Mouse (Mus musculus) left cerebral cortex, postnatal 36 days (tissue): ENCODE data around the gene Ppp1r37. TPM values are rescaled to one million over a fixed set of nuclear protein-coding genes. Genes with fewer than 3 reads are reported as not detected.

Experiments used
- DNase-seq, 2 experiments: peaks; one replicate each; pipeline ENCODE4 v3.0.0; 2021 to 2022; ENCODE audit warnings: low spot score in 2 of 2, mixed read lengths in 1 of 2
- intact Hi-C: fragments of 180-260 bp; cut with DNase I; formaldehyde crosslinking; loops from one replicate; pipeline ENCODE4 v1.15.1; 2025
- total RNA-seq, 2 experiments: library from RNA; stranded (reverse); gene quantifications; 2 replicates each; pipeline ENCODE4 v1.2.3; 2021

Gene Ppp1r37
- total RNA-seq, 2 experiments from 2014 or later: 135 to 140 TPM

DNA sequence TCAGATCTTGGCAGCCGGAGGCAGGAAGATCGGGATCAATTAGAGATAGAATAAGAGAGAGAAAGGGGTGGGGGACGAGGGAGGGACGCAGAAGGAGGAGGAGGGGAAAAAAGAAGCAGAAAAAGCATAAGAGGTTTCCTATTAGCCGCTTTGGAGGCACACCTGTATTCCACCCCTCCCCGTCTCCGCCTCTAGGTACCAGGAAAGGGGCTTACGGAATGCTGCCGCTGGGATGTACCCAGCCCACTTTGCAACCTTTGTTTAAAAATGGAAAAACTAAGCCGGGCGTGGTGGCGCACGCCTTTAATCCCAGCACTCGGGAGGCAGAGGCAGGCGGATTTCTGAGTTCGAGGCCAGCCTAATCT is 10.9 kb upstream of the Ppp1r37 start:
- DNase-seq: no peak

DNA sequence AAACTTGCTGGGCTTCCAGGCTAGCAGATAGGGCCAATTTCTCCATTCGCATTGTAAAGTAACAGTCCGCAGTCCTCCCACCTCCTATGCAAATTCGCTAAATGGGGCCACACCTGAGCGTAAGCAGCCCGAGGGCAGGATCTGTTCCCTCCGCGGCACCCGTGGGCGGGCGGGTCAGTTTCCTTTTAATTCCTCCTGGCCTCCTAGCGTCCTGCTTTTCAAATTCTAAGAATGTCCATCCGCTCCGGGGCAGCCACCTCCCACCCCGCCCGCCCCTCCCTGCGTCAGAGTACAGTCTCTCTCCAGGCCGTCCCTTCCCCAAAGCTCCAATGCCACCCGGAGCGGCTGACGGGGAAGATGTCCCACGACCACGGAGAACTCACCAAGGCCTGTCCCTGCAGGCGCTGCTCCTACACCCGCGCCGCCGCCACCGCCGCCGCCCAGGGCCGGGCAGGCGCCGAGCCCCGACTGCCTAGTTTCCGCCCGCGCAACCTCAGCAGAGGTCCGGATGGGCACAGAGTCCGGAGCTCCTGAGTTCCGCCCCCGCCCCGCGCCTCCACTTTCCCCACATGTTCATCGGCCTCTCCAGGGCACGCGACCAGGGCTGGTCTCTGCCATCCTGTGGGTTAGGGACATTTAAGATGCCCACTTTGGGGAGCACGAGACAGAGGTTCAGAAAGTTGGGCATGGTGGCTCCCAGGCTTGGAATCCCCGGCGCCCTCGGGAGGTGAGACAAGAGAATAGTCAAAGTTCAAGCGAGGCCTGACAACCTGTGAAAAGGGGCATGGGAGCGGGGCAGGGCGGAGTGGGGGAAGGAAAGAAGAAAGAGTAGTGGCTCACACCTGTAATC is 10.3 kb upstream of the Ppp1r37 start:
- DNase-seq: peak; percentile 77 to 78
- intact Hi-C loops: no loop called here

More for the DNA sequence above, 10.9 kb upstream of the Ppp1r37 start:
- intact Hi-C loops: no loop called here

DNA sequence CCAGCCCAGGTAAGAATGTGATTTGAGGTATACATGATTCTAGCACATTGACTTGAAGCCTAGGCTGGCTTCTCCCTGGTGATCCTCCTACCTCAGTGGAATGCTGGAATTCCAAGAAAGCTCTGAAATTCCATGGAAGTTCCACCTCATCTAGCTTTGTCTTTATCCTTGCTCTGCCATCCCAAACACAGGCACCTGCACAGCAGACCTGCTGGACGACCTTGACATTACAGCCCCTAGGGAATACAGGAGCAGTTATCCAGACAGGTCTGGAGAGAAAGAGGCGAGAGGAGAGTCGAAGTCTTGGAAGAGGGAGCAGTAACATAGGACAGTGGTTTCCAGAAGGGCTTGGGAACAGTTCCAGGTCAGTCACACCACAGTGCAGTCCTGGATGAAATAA is 6.8 kb upstream of the Ppp1r37 start:
- no peak for DNase-seq

DNA sequence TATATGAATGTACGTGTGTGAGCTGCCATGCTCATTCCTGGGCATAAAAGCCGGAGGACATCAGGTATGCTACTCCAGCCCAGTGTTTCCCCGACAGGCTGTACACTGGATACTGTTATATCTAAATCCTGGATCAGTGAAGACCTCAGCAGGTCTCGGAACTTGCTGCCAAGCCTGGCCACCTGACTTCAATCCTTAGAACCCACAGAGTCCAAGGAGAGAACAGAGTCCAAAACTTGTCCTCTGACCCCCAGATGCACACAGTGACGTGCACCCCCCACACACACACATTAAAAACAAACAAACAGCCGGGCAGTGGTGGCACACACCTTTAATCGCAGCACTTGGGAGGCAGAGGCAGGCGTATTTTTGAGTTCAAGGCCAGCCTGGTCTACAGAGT is 4.5 kb upstream of the Ppp1r37 start:
- DNase-seq: no peak

More for the DNA sequence above, 6.8 kb upstream of the Ppp1r37 start:
- intact Hi-C loops: no loop called here

GRCm38 (mm10) chr7:19565803-19566202 is 2.9 kb upstream of the Ppp1r37 start:
- intact Hi-C loops: no loop called here
- DNase-seq: no peak

More for the DNA sequence above, 4.5 kb upstream of the Ppp1r37 start:
- intact Hi-C loops: no loop called here

DNA sequence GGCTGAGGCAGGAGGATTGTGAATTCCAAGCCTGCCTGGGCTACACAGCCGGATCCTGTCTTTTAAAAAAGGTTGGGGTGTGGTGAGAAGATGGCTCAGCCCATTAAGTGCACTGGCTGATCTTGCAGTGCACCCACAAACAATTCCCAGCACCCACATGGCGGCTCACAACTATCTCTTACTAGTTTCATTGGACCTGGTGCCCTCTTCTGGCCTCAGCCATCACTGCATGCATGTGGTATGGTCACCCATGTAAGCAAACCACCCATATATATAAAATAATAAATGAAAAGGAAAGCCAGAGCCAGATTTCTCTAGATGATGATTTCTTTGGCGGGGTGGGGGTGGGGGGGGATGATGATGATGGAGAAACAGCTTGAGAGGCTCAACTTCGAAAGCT is 1.6 kb upstream of the Ppp1r37 start:
- intact Hi-C loops: loop anchor here (5.0 kb wide), 2 partner anchors 42 to 57 kb away; partner anchors contain the start of genes Bloc1s3 and Trappc6a
- no peak for DNase-seq

DNA sequence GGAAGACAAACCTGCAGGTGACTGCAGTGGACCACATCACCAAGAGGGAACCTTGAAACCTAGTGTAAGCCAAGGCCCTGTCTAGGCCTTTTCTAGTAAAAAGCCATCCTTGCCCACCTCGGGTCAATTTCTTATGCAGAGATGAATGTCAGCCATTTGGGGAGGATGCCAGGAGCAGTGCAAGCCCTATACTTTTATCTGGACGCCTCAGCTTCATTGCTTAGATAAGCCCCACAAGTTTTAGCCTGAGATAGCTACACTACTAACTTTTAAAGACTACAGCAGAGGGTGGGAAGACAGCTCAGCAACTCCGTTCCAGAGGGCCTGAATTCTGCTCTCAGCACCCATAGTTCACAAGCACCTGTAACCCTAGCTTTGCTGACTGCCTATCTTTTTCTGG is 1.0 kb upstream of the Ppp1r37 start:
- intact Hi-C loops: loop anchor here (5.0 kb wide), 2 partner anchors 42 to 57 kb away; partner anchors contain the start of genes Bloc1s3 and Trappc6a
- DNase-seq: no peak

DNA sequence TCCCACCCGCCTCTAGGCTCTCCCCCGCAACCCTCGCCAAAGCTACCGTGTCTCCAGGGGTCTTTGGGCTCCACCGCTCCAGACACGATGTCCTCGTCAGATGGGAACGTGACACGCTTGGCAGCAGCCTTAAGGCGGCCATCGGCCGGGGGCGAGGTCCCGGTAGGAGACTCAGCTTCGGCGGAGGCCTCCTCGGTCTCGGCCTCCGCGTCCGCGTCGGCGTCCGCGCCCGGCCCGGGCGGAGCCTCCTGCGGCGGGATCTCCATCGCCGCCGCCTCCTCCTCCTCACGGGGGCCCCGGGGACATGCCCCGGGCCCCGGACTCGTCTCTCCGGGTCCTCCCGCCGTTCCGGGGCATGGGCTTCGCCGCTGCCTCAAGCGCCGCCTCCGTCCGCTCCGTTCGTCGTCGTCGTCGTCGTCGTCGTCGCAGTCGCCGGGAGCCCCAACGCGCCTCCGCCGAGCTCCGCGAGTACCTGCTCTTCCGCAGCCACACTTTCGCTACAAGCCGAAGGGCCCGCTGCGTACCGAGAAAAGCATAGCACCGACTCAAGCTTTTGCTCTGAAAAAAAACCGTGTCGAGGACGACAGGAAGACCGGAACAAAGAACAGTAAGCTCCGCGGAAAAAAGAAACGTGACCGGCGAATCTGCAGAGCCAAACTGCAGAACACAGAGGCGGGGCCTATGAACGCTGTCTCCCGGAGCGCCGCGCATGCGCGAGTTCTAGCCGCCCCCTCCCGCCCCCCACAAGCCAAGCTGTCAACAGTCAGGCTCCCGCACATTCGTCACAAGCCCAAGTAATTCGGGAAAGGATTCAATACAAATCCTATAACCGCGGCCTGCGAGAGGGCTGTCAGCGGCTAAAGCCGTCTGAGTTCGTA is 872 bp downstream of the Ppp1r37 start:
- intact Hi-C loops: loop anchor here (5.0 kb wide), 2 partner anchors 40 to 55 kb away; partner anchors contain the start of genes Bloc1s3 and Trappc6a

GRCm38 (mm10) chr7:19561431-19561764 is 1.5 kb downstream of the Ppp1r37 start:
- DNase-seq: no peak
- intact Hi-C loops: loop anchor here (5.0 kb wide), 2 partner anchors 39 to 54 kb away; partner anchors contain the start of genes Bloc1s3 and Trappc6a

More for the DNA sequence above, 872 bp downstream of the Ppp1r37 start:
- DNase-seq: peak; percentile 91

DNA sequence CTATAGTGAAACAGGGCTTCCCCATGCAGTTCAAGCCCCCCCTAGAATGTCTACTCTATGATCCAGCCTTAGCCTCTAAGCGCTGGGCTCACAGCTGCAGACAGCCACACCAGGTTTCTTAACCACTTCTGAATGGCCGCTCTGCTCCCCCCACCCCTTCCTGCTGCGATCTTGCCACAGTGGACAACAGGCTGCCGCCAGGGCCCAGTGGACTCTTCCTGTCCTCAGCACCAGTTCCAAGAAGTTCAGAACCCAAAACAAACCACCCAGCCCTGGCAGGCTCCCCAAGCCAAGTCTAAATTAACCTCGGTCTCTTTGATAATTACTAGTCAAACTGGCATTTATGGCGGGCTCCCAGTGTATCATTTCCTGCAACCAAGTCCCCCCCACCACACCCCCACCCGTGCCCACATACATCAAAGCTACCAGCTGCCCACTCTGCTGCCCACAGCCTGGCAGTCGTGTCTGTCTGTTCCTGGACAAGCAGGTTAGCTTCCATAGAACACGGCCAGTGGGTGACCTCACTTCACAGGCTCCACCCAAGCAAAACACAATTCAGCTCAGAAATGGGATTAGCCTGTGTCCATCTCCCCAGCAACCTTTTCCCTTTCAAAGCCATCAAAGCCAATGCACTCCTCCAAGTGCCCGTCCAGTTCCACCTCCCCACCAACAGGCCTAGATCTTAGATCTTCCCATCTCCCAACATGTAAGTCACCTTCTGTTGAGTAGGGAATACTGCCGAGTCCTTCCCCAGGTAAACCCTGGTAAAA is 2.2 kb downstream of the Ppp1r37 start:
- no peak for DNase-seq
- intact Hi-C loops: loop anchor here (5.0 kb wide), 2 partner anchors 38 to 53 kb away; partner anchors contain the start of genes Bloc1s3 and Trappc6a

- no peak for DNase-seq
- intact Hi-C loops: no loop called here
These were observed 3.9 kb downstream of the Ppp1r37 start for GRCm38 (mm10) chr7:19558965-19559364.

GRCm38 (mm10) chr7:19557982-19558900 is 4.6 kb downstream of the Ppp1r37 start:
- DNase-seq: peak; percentile 32 to 69
- intact Hi-C loops: no loop called here

DNA sequence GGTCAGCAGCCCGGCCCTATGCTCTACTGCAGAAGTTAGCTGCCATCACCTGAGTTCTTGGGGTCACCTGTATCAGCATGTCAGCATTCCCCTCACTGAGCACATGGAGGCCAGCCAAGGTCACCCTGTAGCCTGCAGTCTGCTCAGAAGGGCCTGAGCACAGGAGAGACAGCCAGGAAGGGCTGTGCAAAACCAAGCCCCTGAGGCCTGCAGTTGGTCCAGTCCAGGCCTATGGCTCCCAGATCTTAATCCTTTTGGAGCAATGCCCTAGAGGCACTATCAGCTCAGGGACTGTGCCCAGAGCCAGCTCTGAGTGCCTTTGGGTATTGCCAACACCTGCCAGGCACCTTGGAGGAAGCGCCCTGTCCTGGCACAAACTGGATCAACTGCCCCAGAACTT is 5.8 kb downstream of the Ppp1r37 start:
- intact Hi-C loops: no loop called here
- no peak for DNase-seq

GRCm38 (mm10) chr7:19554168-19554567 is 8.7 kb downstream of the Ppp1r37 start:
- intact Hi-C loops: no loop called here
- DNase-seq: peak; percentile 68 to 72

- DNase-seq: no peak
- intact Hi-C loops: no loop called here
These were observed 10.4 kb downstream of the Ppp1r37 start for GRCm38 (mm10) chr7:19552443-19552842.

DNA sequence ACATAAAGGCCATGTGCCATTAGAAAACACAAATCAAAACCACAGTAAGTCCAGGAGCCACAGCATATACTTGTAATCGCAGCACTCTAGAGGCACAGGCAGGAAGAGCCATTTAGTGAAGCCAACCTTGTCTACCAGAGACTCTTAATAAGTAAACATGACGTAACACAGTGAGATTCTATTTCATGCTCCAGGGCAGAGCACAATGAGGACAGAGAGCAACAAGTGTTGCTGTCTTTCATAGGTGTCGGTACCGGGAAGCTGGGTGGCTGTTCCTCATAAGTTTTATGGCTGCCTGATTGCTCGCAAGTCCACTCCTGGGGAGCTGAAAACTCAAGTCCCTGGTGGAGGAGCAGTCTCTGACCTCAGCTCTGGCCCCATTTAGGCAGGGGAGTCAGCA is 11.2 kb downstream of the Ppp1r37 start:
- intact Hi-C loops: no loop called here
- DNase-seq: no peak

- no peak for DNase-seq
- intact Hi-C loops: no loop called here
These were observed 13.5 kb downstream of the Ppp1r37 start for GRCm38 (mm10) chr7:19549394-19549793.

DNA sequence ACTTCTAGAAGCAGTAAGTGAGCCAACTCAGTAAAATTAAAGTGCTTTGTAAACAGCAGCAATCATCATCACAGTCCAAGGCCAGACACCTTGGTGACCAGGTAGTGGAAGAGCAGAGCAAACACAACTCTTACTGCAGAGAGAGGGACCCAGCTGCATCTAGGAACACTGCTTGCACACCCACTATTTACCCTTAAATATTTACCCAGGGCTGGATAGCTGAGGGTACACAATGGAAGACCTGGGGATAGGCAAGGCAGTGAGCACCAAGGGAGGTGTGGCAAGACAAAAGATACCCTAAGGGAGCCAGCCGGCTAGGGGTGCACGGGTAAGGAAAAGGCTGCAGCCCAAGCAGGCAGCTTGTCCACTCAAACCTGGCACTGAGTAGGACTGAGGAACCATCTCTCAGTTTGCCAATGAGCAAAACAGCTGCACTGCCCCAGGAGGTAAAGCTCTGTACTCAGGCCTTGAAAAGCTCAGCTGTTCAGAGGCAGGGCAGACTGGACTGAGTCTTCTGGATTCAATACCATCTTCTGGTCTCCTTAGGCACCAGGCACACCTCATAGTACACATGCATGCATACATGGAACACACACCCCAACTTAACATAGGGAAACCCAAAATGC is 15.4 kb downstream of the Ppp1r37 start:
- no peak for DNase-seq
- intact Hi-C loops: no loop called here
